Mouse (Mus musculus) adrenal gland, adult 2 months (tissue): Measurements from ENCODE around the gene Lrrc8b. TPM values are rescaled to one million over a fixed set of nuclear protein-coding genes. Genes with fewer than 3 reads are reported as not detected.

ENCODE experiments used
- DNase-seq: peaks from one replicate; pipeline ENCODE4 v3.0.0; 2021
- polyA plus RNA-seq: library from polyadenylated mRNA; depleted of rRNA; stranded (reverse); fragments of >200 nt; gene quantifications from 2 replicates; pipeline ENCODE4 v1.2.3, GENCODE M21; 2012; rRNA removed
- total RNA-seq, 2 experiments: library from RNA; stranded (reverse); gene quantifications; 2 replicates each; pipeline ENCODE4 v1.2.3; 2021

Gene Lrrc8b
- total and polyA plus RNA-seq, 3 experiments, result 38.7 to 115 (median 82.8) TPM

- no peak for DNase-seq
Observed at GRCm38 (mm10) chr5:105518626-105519095, 103.1 kb downstream of the Lrrc8b start.

- DNase-seq, result peak; percentile 93
Observed at GRCm38 (mm10) chr5:105519096-105519975, 103.8 kb downstream of the Lrrc8b start, which contains the start of gene Lrrc8c. Lrrc8c (plus strand) TSS chr5:105519388.

- DNase-seq, result no peak
Observed at GRCm38 (mm10) chr5:105519976-105520300, 104.4 kb downstream of the Lrrc8b start.

- no peak for DNase-seq
Observed at GRCm38 (mm10) chr5:105520442-105520965, 104.9 kb downstream of the Lrrc8b start.

GRCm38 (mm10) chr5:105523452-105523851, 107.9 kb downstream of the Lrrc8b start:
- no peak for DNase-seq

- DNase-seq, result no peak
Observed at GRCm38 (mm10) chr5:105525004-105525403, 109.4 kb downstream of the Lrrc8b start.

- DNase-seq, result no peak
Observed at GRCm38 (mm10) chr5:105526107-105526645, 110.6 kb downstream of the Lrrc8b start.

GRCm38 (mm10) chr5:105526766-105527165, 111.2 kb downstream of the Lrrc8b start:
- DNase-seq, result no peak

- DNase-seq, result peak; percentile 75
Observed at GRCm38 (mm10) chr5:105527477-105528331, 112.1 kb downstream of the Lrrc8b start.

- DNase-seq, result no peak
Observed at GRCm38 (mm10) chr5:105530576-105530975, 115.0 kb downstream of the Lrrc8b start.

GRCm38 (mm10) chr5:105535186-105535585, 119.6 kb downstream of the Lrrc8b start:
- DNase-seq, result no peak

GRCm38 (mm10) chr5:105536172-105536571, 120.6 kb downstream of the Lrrc8b start:
- DNase-seq, result no peak

GRCm38 (mm10) chr5:105537101-105537723, 121.6 kb downstream of the Lrrc8b start:
- DNase-seq, result no peak

Other genes starting within 250 kb of the Lrrc8b start
- 1 to 10 TPM in 1 of 2 experiments, under 1 TPM in 1; 0.17 to 1.8 TPM for gene Gbp10, start 176.2 kb upstream of the Lrrc8b start, total RNA-seq
- gene Gbp10, start 176.2 kb upstream of the Lrrc8b start, polyA plus RNA-seq, result 0.20 and 0.51 TPM in 2 replicates
- under 1 TPM in 1 of 2 experiments, not detected in 1; 0.07 TPM for gene Gm43302, start 122.1 kb upstream of the Lrrc8b start, total RNA-seq
- gene Gm43302, start 122.1 kb upstream of the Lrrc8b start, polyA plus RNA-seq, result 1.6 and 2.3 TPM in 2 replicates
- gene Gbp6, start 122.1 kb upstream of the Lrrc8b start, total RNA-seq, result 10 to 100 TPM; 15.0 to 19.5 TPM
- gene Gbp6, start 122.1 kb upstream of the Lrrc8b start, polyA plus RNA-seq, result 1.4 and 1.5 TPM in 2 replicates
- gene Lrrc8c, start 103.6 kb downstream of the Lrrc8b start, total RNA-seq, result 10 to 100 TPM; 21.5 to 25.9 TPM
- 43.5 and 63.9 TPM in 2 replicates for gene Lrrc8c, start 103.6 kb downstream of the Lrrc8b start, polyA plus RNA-seq